Mouse (Mus musculus): ENCODE data around the gene Sorcs1. TPM values are rescaled to one million over a fixed set of nuclear protein-coding genes. Genes with fewer than 3 reads are reported as not detected.

Sorcs1 gene
- polyA plus RNA-seq, 1 experiment = 0.01 TPM

DNA sequence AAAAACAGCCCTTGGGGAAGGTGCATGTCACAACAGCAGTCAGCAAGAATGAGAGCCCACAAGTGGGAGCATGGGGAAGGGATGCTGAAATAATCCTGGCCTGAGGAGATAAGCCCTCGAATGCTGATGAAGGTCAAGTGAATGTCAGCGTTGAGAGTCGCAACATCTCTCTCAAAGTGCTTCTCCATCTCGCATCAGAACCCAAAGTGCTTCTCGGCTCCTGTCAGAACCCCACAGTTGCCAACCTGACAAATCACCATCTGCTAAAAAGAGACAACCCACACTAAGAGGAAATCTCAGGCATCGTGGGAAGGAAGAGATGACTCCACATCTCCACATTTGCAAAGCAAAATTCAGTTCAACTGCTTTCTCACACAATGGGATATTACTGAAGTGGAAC is 119.7 kb downstream of the Sorcs1 start:
- Histone ChIP-seq H3ac (ENCODE audit: control insufficient read depth, insufficient read length, low read depth) (no peak overlapping the region), H3K79me2 (ENCODE audit: control insufficient read depth, insufficient read depth) (no peaks in the 10 kb centered on the region), H3K27me3 (ENCODE audit: control insufficient read depth, insufficient read depth, insufficient read length) (no peaks in the 10 kb centered on the region), H3K36me3 (ENCODE audit: control insufficient read depth, insufficient read depth) (no peaks in the 10 kb centered on the region), H3K4me3 (ENCODE audit: insufficient read depth, poor library complexity, severe bottlenecking) (no peak overlapping the region), H3K79me3 (ENCODE audit: low read depth) (no peaks in the 10 kb centered on the region)
- TF ChIP-seq CTCF (IDR thresholded peaks at IDR 0.05; ENCODE audit: control insufficient read depth, insufficient read depth, insufficient read length) = no peak
- no peak for TF ChIP-seq USF1 (IDR thresholded peaks at IDR 0.05; ENCODE audit: low read depth)
- no peak for TF ChIP-seq MYOG (IDR thresholded peaks at IDR 0.05; ENCODE audit: control insufficient read depth, extremely low read depth, insufficient read length)
- TF ChIP-seq MYOD1 (IDR thresholded peaks at IDR 0.05; ENCODE audit: control insufficient read depth, insufficient read length, low read depth) = no peak
- TF ChIP-seq MAX (IDR thresholded peaks at IDR 0.05) = no peak

DNA sequence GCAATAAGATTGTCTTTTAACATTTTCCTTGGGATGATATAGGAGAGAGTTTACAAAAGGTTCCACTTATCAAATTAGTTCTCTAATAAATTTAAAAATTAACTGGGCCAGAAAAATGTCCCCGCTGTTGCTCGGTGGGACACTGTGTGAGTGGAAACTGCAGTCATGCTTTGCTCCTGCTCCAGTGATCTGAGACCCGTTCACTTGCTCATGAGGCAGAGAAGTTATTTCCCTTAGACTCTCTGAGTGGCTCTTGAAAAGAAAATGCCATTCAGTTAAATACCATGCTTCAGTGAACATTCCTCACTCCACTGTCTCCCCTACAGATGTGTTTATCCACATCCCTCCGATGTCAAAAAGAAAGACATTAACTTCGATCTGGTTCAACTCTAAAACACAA is 144.4 kb downstream of the Sorcs1 start:
- H3K27me3 ChIP-seq (ENCODE audit: control insufficient read depth, insufficient read depth, insufficient read length) = no peaks in the 10 kb centered on the region

DNA sequence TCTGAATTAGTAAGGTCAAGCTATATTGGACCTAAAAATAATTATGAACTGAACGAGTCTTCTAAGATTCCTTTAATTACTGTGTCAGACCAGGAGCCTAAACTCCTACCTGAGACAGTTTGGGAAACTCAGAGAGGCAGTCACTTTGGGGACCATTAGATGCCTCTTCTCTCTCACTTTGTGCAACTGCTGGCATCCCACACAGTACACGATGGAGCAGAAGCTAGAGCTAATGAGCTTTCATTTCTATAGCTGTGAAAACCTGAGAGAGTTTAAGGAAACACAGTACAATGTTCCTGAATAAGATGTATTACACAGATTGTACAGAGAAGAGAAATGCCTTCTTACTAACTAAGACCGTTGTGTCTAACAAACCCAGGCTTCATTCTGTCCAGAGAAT is 150.6 kb downstream of the Sorcs1 start:
- H3K79me2 ChIP-seq (ENCODE audit: control insufficient read depth, insufficient read depth) = no peaks in the 10 kb centered on the region
- TF ChIP-seq CTCF (IDR thresholded peaks at IDR 0.05; ENCODE audit: control insufficient read depth, insufficient read depth, insufficient read length) (no peak), MAX (IDR thresholded peaks at IDR 0.05) (no peak), CEBPB (IDR thresholded peaks at IDR 0.05; ENCODE audit: low read depth) (no peak), FOSL1 (IDR thresholded peaks at IDR 0.05; ENCODE audit: insufficient read depth, low read length, poor library complexity, severe bottlenecking) (no peak), MYOG (IDR thresholded peaks at IDR 0.05; ENCODE audit: control insufficient read depth, extremely low read depth, insufficient read length) (no peak), USF1 (IDR thresholded peaks at IDR 0.05; ENCODE audit: low read depth) (no peak), MYOD1 (IDR thresholded peaks at IDR 0.05; ENCODE audit: control insufficient read depth, insufficient read length, low read depth) (no peak)
- H3K36me3 ChIP-seq (ENCODE audit: control insufficient read depth, insufficient read depth) = no peaks in the 10 kb centered on the region
- H3K4me3 ChIP-seq (ENCODE audit: insufficient read depth, poor library complexity, severe bottlenecking) = no peak overlapping the region
- no peaks in the 10 kb centered on the region for H3K79me3 ChIP-seq (ENCODE audit: low read depth)
- no peak overlapping the region for H3ac ChIP-seq (ENCODE audit: control insufficient read depth, insufficient read length, low read depth)
- H3K27me3 ChIP-seq (ENCODE audit: control insufficient read depth, insufficient read depth, insufficient read length) = no peaks in the 10 kb centered on the region

More for the DNA sequence above, 144.4 kb downstream of the Sorcs1 start:
- H3K79me3 ChIP-seq (ENCODE audit: low read depth) = no peaks in the 10 kb centered on the region
- no peak overlapping the region for H3ac ChIP-seq (ENCODE audit: control insufficient read depth, insufficient read length, low read depth)
- TF ChIP-seq MAX (IDR thresholded peaks at IDR 0.05) = no peak
- TF ChIP-seq CEBPB (IDR thresholded peaks at IDR 0.05; ENCODE audit: low read depth) = no peak
- TF ChIP-seq MYOD1 (IDR thresholded peaks at IDR 0.05; ENCODE audit: control insufficient read depth, insufficient read length, low read depth) = no peak
- no peak overlapping the region for H3K4me3 ChIP-seq (ENCODE audit: insufficient read depth, poor library complexity, severe bottlenecking)
- H3K79me2 ChIP-seq (ENCODE audit: control insufficient read depth, insufficient read depth) = no peaks in the 10 kb centered on the region
- H3K36me3 ChIP-seq (ENCODE audit: control insufficient read depth, insufficient read depth) = no peaks in the 10 kb centered on the region

DNA sequence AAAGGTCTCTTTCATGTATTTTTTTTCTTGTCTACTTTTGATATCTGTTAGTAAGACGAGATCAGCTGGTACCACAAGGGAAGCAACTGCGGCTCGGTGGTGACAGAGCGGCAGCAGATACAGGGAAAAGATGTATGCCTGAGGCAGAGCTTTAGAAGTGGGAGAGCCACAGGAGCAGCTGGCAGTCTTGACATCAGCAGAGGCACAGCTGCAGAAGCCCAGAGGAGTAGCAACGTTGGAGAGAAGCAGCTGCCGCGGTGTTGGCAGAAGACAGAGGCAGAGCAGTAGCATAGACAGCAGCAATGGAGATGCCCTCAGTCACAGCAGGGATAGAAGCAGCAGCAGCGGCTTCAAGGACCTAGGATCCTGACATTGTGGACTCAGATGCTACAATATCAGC is 152.4 kb downstream of the Sorcs1 start:
- Histone ChIP-seq H3K27me3 (ENCODE audit: control insufficient read depth, insufficient read depth, insufficient read length) (no peaks in the 10 kb centered on the region), H3K79me2 (ENCODE audit: control insufficient read depth, insufficient read depth) (no peaks in the 10 kb centered on the region), H3ac (ENCODE audit: control insufficient read depth, insufficient read length, low read depth) (no peak overlapping the region), H3K79me3 (ENCODE audit: low read depth) (no peaks in the 10 kb centered on the region), H3K4me3 (ENCODE audit: insufficient read depth, poor library complexity, severe bottlenecking) (no peak overlapping the region), H3K36me3 (ENCODE audit: control insufficient read depth, insufficient read depth) (no peaks in the 10 kb centered on the region)
- TF ChIP-seq FOSL1 (IDR thresholded peaks at IDR 0.05; ENCODE audit: insufficient read depth, low read length, poor library complexity, severe bottlenecking) (no peak), USF1 (IDR thresholded peaks at IDR 0.05; ENCODE audit: low read depth) (no peak), MAX (IDR thresholded peaks at IDR 0.05) (no peak), CEBPB (IDR thresholded peaks at IDR 0.05; ENCODE audit: low read depth) (no peak), MYOG (IDR thresholded peaks at IDR 0.05; ENCODE audit: control insufficient read depth, extremely low read depth, insufficient read length) (no peak), CTCF (IDR thresholded peaks at IDR 0.05; ENCODE audit: control insufficient read depth, insufficient read depth, insufficient read length) (no peak), MYOD1 (IDR thresholded peaks at IDR 0.05; ENCODE audit: control insufficient read depth, insufficient read length, low read depth) (no peak)

DNA sequence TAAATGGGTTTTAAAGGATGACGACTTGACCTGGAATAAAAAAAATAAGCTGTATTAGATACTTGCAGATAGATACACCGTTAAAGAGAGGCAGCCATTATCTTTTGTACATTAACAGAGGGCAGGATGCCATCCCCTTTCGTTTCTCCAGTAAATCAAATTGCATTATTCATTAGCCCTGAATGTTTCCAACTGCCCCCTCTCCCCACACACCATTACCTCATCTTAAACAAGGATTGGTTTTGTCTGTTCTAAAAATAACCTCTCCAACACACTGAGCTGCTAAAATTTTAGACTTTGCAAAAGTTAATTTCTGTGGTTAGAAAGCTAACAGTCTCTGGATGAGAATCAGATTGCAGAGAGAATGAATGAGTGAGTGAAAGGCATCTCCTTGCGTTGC is 156.5 kb downstream of the Sorcs1 start:
- TF ChIP-seq USF1 (IDR thresholded peaks at IDR 0.05; ENCODE audit: low read depth) = no peak
- no peak for TF ChIP-seq MYOG (IDR thresholded peaks at IDR 0.05; ENCODE audit: control insufficient read depth, extremely low read depth, insufficient read length)
- no peak for TF ChIP-seq CTCF (IDR thresholded peaks at IDR 0.05; ENCODE audit: control insufficient read depth, insufficient read depth, insufficient read length)
- TF ChIP-seq MAX (IDR thresholded peaks at IDR 0.05) = no peak
- no peak for TF ChIP-seq MYOD1 (IDR thresholded peaks at IDR 0.05; ENCODE audit: control insufficient read depth, insufficient read length, low read depth)
- no peak for TF ChIP-seq CEBPB (IDR thresholded peaks at IDR 0.05; ENCODE audit: low read depth)
- no peak for TF ChIP-seq FOSL1 (IDR thresholded peaks at IDR 0.05; ENCODE audit: insufficient read depth, low read length, poor library complexity, severe bottlenecking)

DNA sequence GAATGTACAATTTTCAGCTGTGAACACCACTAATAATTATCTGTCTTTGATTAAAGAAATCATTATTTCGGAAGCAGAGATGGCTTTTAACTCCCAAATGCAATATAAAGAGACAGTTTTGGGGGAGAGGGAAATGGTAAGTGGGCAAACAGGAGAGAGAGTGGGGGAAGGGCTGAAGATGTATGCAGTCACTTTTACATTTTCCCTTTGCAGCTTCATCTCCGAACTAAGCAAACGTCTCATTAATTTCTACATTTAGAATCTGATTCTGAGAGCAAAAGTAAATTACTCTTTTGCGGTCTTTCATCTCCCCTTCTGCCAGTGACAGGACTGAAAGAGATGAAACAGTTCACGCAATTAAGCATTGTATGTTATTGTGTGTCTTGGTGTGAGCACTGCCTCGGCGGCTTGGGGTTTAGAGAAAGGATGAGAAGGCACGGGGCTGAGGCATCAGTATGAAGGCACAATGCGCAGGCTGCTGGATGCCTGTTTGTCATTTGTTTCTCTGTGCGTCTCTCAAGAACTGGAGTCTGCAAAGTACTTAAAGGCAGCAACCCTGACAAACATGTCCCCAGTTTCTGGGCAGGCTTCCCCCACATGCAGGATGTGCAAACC is 163.3 kb downstream of the Sorcs1 start:
- H3K27me3 ChIP-seq (ENCODE audit: control insufficient read depth, insufficient read depth, insufficient read length) = no peaks in the 10 kb centered on the region
- TF ChIP-seq FOSL1 (IDR thresholded peaks at IDR 0.05; ENCODE audit: insufficient read depth, low read length, poor library complexity, severe bottlenecking) = no peak
- no peak for TF ChIP-seq MAX (IDR thresholded peaks at IDR 0.05)
- no peak for TF ChIP-seq CEBPB (IDR thresholded peaks at IDR 0.05; ENCODE audit: low read depth)
- TF ChIP-seq MYOG (IDR thresholded peaks at IDR 0.05; ENCODE audit: control insufficient read depth, extremely low read depth, insufficient read length) = no peak
- no peak for TF ChIP-seq CTCF (IDR thresholded peaks at IDR 0.05; ENCODE audit: control insufficient read depth, insufficient read depth, insufficient read length)
- TF ChIP-seq USF1 (IDR thresholded peaks at IDR 0.05; ENCODE audit: low read depth) = no peak
- TF ChIP-seq MYOD1 (IDR thresholded peaks at IDR 0.05; ENCODE audit: control insufficient read depth, insufficient read length, low read depth) = no peak
- no peaks in the 10 kb centered on the region for H3K79me2 ChIP-seq (ENCODE audit: control insufficient read depth, insufficient read depth)
- H3K4me3 ChIP-seq (ENCODE audit: insufficient read depth, poor library complexity, severe bottlenecking) = no peak overlapping the region
- no peak overlapping the region for H3ac ChIP-seq (ENCODE audit: control insufficient read depth, insufficient read length, low read depth)
- H3K79me3 ChIP-seq (ENCODE audit: low read depth) = no peaks in the 10 kb centered on the region
- H3K36me3 ChIP-seq (ENCODE audit: control insufficient read depth, insufficient read depth) = no peaks in the 10 kb centered on the region

More for the DNA sequence above, 156.5 kb downstream of the Sorcs1 start:
- H3K4me3 ChIP-seq (ENCODE audit: insufficient read depth, poor library complexity, severe bottlenecking) = no peak overlapping the region
- H3K79me2 ChIP-seq (ENCODE audit: control insufficient read depth, insufficient read depth) = no peaks in the 10 kb centered on the region
- H3K27me3 ChIP-seq (ENCODE audit: control insufficient read depth, insufficient read depth, insufficient read length) = no peaks in the 10 kb centered on the region
- no peaks in the 10 kb centered on the region for H3K79me3 ChIP-seq (ENCODE audit: low read depth)
- H3ac ChIP-seq (ENCODE audit: control insufficient read depth, insufficient read length, low read depth) = no peak overlapping the region
- H3K36me3 ChIP-seq (ENCODE audit: control insufficient read depth, insufficient read depth) = no peaks in the 10 kb centered on the region

Measured in C2C12 (cell line).